Comparison of ENCODE assay signal across 8 mouse cellular contexts in the genomic region with DNA sequence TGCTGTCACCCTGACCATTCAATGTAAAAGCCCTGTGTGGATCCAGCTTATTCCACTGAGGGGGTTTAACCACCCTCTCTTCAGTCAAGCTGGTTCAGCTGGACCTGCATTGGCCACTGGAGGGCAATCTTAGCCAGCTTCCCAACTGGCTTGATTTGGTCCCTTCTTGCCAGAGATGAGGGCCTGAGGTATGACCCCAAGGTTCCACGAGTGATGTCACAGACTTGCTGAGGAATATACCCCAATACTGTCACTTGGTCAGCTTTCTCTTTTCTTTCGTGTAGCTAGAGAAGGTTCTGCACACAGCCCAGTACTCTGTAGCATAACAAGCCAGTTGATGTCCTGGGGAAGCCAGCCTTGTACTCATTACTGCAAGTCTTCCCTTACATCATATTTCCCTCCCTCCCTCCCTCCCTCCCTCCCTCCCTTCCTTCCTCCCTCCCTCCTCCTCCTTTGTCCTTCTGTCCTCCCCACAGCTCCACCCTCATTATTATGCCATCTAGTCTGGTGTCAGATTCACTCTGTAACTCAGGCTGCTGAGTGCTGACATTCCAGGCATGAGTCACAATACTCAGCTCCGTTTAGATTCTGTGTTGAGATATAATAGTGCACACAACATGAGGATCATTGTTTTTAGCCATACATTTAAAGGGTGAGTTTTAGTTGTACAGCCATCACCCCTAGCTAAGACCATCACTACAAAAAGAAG. TPM values are rescaled to one million over a fixed set of nuclear protein-coding genes. Genes with fewer than 3 reads are reported as not detected.
DNase-seq lines count a peak whose midpoint lies in the region; ATAC-seq and TF ChIP-seq lines count a peak whose summit lies in the region.

No protein-coding gene starts in this region.

- no peaks in the 10 kb centered on the region for H3K36me3 ChIP-seq in embryonic facial prominence, embryonic 14.5 days (ENCODE audit: control insufficient read depth, insufficient read depth, low read length)
- H3K36me3 ChIP-seq in hindbrain, embryonic 15.5 days, result no peaks in the 10 kb centered on the region
- H3K36me3 ChIP-seq in limb, embryonic 13.5 days, result no peaks in the 10 kb centered on the region
- no peaks in the 10 kb centered on the region for H3K36me3 ChIP-seq in myocyte (ENCODE audit: control insufficient read depth, insufficient read depth)

- H3K4me3 ChIP-seq in embryonic facial prominence, embryonic 14.5 days (ENCODE audit: low read depth, low read length), result no peak overlapping the region
- H3K4me3 ChIP-seq in hindbrain, embryonic 15.5 days, result no peak overlapping the region
- H3K4me3 ChIP-seq in limb, embryonic 13.5 days, result no peak overlapping the region
- H3K4me3 ChIP-seq in myocyte, result no peak overlapping the region

- no peak overlapping the region for H3K9ac ChIP-seq in embryonic facial prominence, embryonic 14.5 days (ENCODE audit: low read depth, low read length)
- no peak overlapping the region for H3K9ac ChIP-seq in hindbrain, embryonic 15.5 days
- H3K9ac ChIP-seq in limb, embryonic 13.5 days, result no peak overlapping the region

- H3ac ChIP-seq in myocyte (ENCODE audit: control insufficient read depth, insufficient read length), result no peak overlapping the region

- DNase-seq in gastrocnemius, postnatal 10 days, result peak; percentile 26
- DNase-seq in gastrocnemius, adult 18-20 months (ENCODE audit: low spot score), result no peak
- peak; percentile 65 for DNase-seq in adrenal gland, adult 2 months
- peak; percentile 63 for DNase-seq in embryonic facial prominence, embryonic 14.5 days (ENCODE audit: low spot score)
- no peak for DNase-seq in spleen, adult 18-20 months

- ATAC-seq in embryonic facial prominence, embryonic 14.5 days (ENCODE audit: low read depth), result peak; percentile 62
- ATAC-seq in hindbrain, embryonic 15.5 days (ENCODE audit: low FRiP score, low read depth), result peak; percentile 49; the same call in 1 of the 2 replicates
- ATAC-seq in limb, embryonic 13.5 days (ENCODE audit: low FRiP score, low read depth), result peak; percentile 57; the same call in 1 of the 2 replicates

- H3K27me3 ChIP-seq in embryonic facial prominence, embryonic 14.5 days (replicated peaks; ENCODE audit: control insufficient read depth, insufficient read depth, low read length), result no peaks in the 10 kb centered on the region
- no peaks in the 10 kb centered on the region for H3K27me3 ChIP-seq in hindbrain, embryonic 15.5 days
- no peaks in the 10 kb centered on the region for H3K27me3 ChIP-seq in limb, embryonic 13.5 days
- no peaks in the 10 kb centered on the region for H3K27me3 ChIP-seq in myocyte (ENCODE audit: control insufficient read depth, insufficient read depth, insufficient read length)

- no peak for TF ChIP-seq POLR2A in myocyte (IDR thresholded peaks at IDR 0.05; ENCODE audit: insufficient read length, low read depth)

- WGBS in embryonic facial prominence, embryonic 14.5 days, result 29% methylated on average over 3 of the region's 3 CpGs
- 25% methylated on average over 3 of the region's 3 CpGs for WGBS in hindbrain, embryonic 15.5 days
- 29% methylated on average over 3 of the region's 3 CpGs for WGBS in limb, embryonic 13.5 days

- H3K4me2 ChIP-seq in embryonic facial prominence, embryonic 14.5 days (ENCODE audit: low read depth, low read length), result no peak overlapping the region
- H3K4me2 ChIP-seq in hindbrain, embryonic 15.5 days, result no peak overlapping the region
- no peak overlapping the region for H3K4me2 ChIP-seq in limb, embryonic 13.5 days (replicated peaks)
- peak overlapping the region; percentile 39 for H3K4me2 ChIP-seq in myocyte (ENCODE audit: low read depth)

- H3K9me3 ChIP-seq in embryonic facial prominence, embryonic 14.5 days (ENCODE audit: control insufficient read depth, low read length), result no peaks in the 10 kb centered on the region
- H3K9me3 ChIP-seq in hindbrain, embryonic 15.5 days, result no peaks in the 10 kb centered on the region
- no peaks in the 10 kb centered on the region for H3K9me3 ChIP-seq in limb, embryonic 13.5 days

- no peaks in the 10 kb centered on the region for H3K79me2 ChIP-seq in myocyte (ENCODE audit: control insufficient read depth, insufficient read depth)

- no peak overlapping the region for H3K27ac ChIP-seq in embryonic facial prominence, embryonic 14.5 days (replicated peaks; ENCODE audit: low read depth, low read length)
- no peak overlapping the region for H3K27ac ChIP-seq in hindbrain, embryonic 15.5 days (replicated peaks)
- no peak overlapping the region for H3K27ac ChIP-seq in limb, embryonic 13.5 days

- 0 out of 2 replicates have a peak, but pooled peaks cover 3% of the 10 kb centered on the region for H3K4me1 ChIP-seq in embryonic facial prominence, embryonic 14.5 days (ENCODE audit: control insufficient read depth, insufficient read depth, low read length)
- H3K4me1 ChIP-seq in hindbrain, embryonic 15.5 days (replicated peaks), result peaks cover 18% of the 10 kb centered on the region
- peaks cover 15% of the 10 kb centered on the region for H3K4me1 ChIP-seq in limb, embryonic 13.5 days

TF ChIP-seq in myocyte, 11 proteins besides CTCF, POLR2A, EP300 and RAD21:
- TF ChIP-seq TCF12 (IDR thresholded peaks at IDR 0.05; ENCODE audit: insufficient read depth, poor library complexity, severe bottlenecking), result no peak
- no peak for TF ChIP-seq USF1 (IDR thresholded peaks at IDR 0.05; ENCODE audit: low read depth)
- TF ChIP-seq REST (IDR thresholded peaks at IDR 0.05; ENCODE audit: insufficient read depth, insufficient read length), result no peak
- TF ChIP-seq SRF (IDR thresholded peaks at IDR 0.05; ENCODE audit: control insufficient read depth, insufficient read length, low read depth), result no peak
- TF ChIP-seq POLR2AphosphoS2 (IDR thresholded peaks at IDR 0.05; ENCODE audit: insufficient read length, low read depth), result no peak
- no peak for TF ChIP-seq TCF3 (IDR thresholded peaks at IDR 0.05; ENCODE audit: insufficient read length, low read depth)
- no peak for TF ChIP-seq E2F4 (IDR thresholded peaks at IDR 0.05; ENCODE audit: insufficient read depth)
- no peak for TF ChIP-seq MYOG (IDR thresholded peaks at IDR 0.05; ENCODE audit: control insufficient read depth in 1 of 3, insufficient read depth in 1 of 3, insufficient read length in 2 of 3, low read depth in 2 of 3)
- TF ChIP-seq MAX (IDR thresholded peaks at IDR 0.05; ENCODE audit: low read depth), result no peak
- TF ChIP-seq CEBPB (IDR thresholded peaks at IDR 0.05; ENCODE audit: insufficient read depth, poor library complexity, severe bottlenecking), result no peak
- no peak for TF ChIP-seq MYOD1 (IDR thresholded peaks at IDR 0.05; ENCODE audit: control insufficient read depth in 1 of 3, insufficient read length in 2 of 3, low read depth in 2 of 3)

RNA-seq across cellular contexts. Expression of a gene that starts 4.3 kb away (rescaled TPM):
- total RNA-seq in gastrocnemius, postnatal 10 days (2021), result not detected
- not detected for total RNA-seq in gastrocnemius, adult 18-20 months (2021)
- total RNA-seq in adrenal gland, adult 2 months (2021), result under 1 TPM; 0.17 to 0.38 TPM
- polyA plus RNA-seq in adrenal gland, adult 2 months (2012; rRNA removed), result not detected in 2 replicates
- 0.07 and 0.16 TPM in 2 replicates for polyA plus RNA-seq in embryonic facial prominence, embryonic 14.5 days (2014; fragmentation: Nextera tagmentation; extraction: Ambion mirVana)
- polyA plus RNA-seq in hindbrain, embryonic 15.5 days (2015; fragmentation: Nextera tagmentation; extraction: Ambion mirVana), result not detected in 2 replicates
- not detected in 2 replicates for polyA plus RNA-seq in limb, embryonic 13.5 days (2015; fragmentation: Nextera tagmentation; extraction: Ambion mirVana)
- polyA plus RNA-seq in myocyte (2012; fragmentation: generic; extraction: Trizol), result not detected

RNA-seq across cellular contexts. Expression of a gene that starts 43.1 kb away (rescaled TPM):
- 10 to 100 TPM; 79.2 to 87.6 TPM for total RNA-seq in gastrocnemius, postnatal 10 days (2021)
- 10 to 100 TPM; 50.2 to 54.2 TPM for total RNA-seq in gastrocnemius, adult 18-20 months (2021)
- total RNA-seq in adrenal gland, adult 2 months (2021), result 100 to 1,000 TPM in 1 of 2 experiments, 10 to 100 TPM in 1; 67.7 to 105 TPM
- polyA plus RNA-seq in adrenal gland, adult 2 months (2012; rRNA removed), result 25.9 and 34.3 TPM in 2 replicates
- polyA plus RNA-seq in embryonic facial prominence, embryonic 14.5 days (2014; fragmentation: Nextera tagmentation; extraction: Ambion mirVana), result 115 and 117 TPM in 2 replicates
- polyA plus RNA-seq in hindbrain, embryonic 15.5 days (2015; fragmentation: Nextera tagmentation; extraction: Ambion mirVana), result 93.3 and 93.9 TPM in 2 replicates
- 138 and 148 TPM in 2 replicates for polyA plus RNA-seq in limb, embryonic 13.5 days (2015; fragmentation: Nextera tagmentation; extraction: Ambion mirVana)
- polyA plus RNA-seq in myocyte (2012; fragmentation: generic; extraction: Trizol), result 148 TPM

Comparison
In these comparisons a context has a peak if more than half of its experiments do, and no peak if none do; other contexts are left out.
1. DNase-seq: peak in gastrocnemius, postnatal 10 days (single experiment), adrenal gland, adult 2 months (single experiment) and embryonic facial prominence, embryonic 14.5 days (single experiment); none in gastrocnemius, adult 18-20 months (single experiment) and spleen, adult 18-20 months (0 of 2).
2. Peak in every context shown above with its lines, with median percentiles within 50 percentile points of each other: ATAC-seq.